Mouse (Mus musculus): ENCODE measurements around the gene Tacc3.

Tacc3 gene

DNA sequence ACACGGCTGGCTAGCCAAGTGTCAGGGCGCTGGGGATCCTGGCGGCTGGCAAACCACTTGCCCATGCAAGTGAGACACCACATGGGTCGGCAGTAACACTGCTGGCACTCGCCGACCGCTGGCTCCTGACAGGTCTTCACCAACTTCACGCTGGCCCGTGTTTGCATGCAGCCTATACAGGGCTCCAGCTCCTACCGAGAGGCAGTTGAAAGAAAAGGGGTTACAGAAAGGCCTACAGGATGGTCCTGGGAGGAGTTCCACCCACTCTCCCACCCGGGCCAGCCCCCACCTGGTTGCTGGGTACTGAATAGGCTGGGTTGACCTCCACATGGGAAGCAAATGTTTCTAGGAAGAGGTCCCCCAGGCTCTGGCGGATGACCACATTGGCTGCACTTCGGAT is 3.5 kb upstream of the Tacc3 start:
- DNase-seq (ENCODE audit: extremely low read depth, low read depth) = no peak

- no peak for DNase-seq (ENCODE audit: extremely low read depth, low read depth)
Measured at GRCm38 (mm10) chr5:33655251-33655840, 2.6 kb upstream of the Tacc3 start.

DNA sequence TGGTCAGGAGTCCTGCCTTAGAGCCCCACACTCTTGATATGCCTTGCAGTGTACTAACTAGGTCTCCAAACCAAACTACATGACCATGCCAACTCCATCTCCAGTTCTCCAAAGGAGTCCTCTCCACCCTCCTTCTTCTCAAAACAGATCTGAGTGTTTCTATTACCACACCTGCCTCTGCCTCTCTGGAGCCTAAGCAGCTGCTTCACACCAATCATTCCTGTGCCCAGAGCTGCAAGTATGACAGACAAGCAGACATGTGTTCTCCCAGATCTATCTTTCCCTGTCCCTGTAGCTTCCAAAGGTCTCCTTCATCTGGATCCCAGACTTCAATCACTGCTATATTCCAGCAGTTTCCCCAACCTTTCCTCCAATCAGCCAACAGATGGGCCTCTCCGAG is 1.2 kb upstream of the Tacc3 start:
- no peak for DNase-seq (ENCODE audit: extremely low read depth, low read depth)

GRCm38 (mm10) chr5:33657251-33657786 is 609 bp upstream of the Tacc3 start:
- peak; percentile 74 for DNase-seq (ENCODE audit: extremely low read depth, low read depth)

GRCm38 (mm10) chr5:33658664-33659050 is 729 bp downstream of the Tacc3 start:
- DNase-seq (ENCODE audit: extremely low read depth, low read depth) = no peak

GRCm38 (mm10) chr5:33668223-33668622 is 10.3 kb downstream of the Tacc3 start:
- DNase-seq (ENCODE audit: extremely low read depth, low read depth) = no peak

GRCm38 (mm10) chr5:33671659-33672058 is 13.7 kb downstream of the Tacc3 start:
- peak; percentile 76 for DNase-seq (ENCODE audit: extremely low read depth, low read depth)

GRCm38 (mm10) chr5:33674439-33674838 is 16.5 kb downstream of the Tacc3 start:
- DNase-seq (ENCODE audit: extremely low read depth, low read depth) = no peak

GRCm38 (mm10) chr5:33675964-33676363 is 18.0 kb downstream of the Tacc3 start:
- no peak for DNase-seq (ENCODE audit: extremely low read depth, low read depth)

- no peak for DNase-seq (ENCODE audit: extremely low read depth, low read depth)
Measured at GRCm38 (mm10) chr5:33678244-33678643, 20.3 kb downstream of the Tacc3 start.

- no peak for DNase-seq (ENCODE audit: extremely low read depth, low read depth)
Measured at GRCm38 (mm10) chr5:33681044-33681443, 23.1 kb downstream of the Tacc3 start.

DNA sequence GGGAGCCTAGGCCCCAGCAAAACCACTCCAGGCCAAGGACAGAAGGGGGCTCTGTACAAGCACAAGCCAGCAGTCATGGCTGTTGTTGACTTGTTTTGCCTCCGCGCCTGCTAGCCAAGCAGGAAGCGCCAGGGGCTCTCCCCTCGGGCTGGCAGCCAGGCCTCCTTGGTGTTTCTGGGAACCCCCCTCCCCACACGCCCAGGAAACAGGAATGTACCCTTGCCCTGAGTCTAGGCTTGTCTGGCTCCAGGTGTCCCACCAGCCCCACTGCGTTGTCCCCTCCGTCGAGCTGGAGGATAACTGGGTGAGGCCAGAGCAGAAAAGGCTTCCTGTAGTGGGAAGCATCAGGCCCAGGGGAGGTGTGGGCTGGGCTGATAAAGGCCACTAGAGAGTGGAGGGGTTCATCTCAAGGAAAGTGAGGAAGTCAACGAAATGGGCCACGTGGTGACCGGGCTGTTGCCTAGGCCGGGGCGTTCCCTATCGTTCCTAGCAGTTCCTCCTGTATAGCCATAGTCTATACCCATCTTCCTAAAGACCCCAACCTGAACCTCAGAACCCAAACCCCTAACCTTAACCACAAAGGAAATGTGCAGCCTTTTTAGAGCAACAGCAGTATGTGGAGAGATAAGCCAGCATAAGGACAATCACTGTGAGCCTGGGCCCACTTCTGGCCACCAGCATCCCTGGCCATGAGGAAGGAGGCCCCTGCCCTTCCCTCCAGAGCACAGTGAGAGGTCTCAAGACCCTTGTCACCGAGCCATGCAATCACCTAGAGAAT is 23.9 kb downstream of the Tacc3 start:
- peak; percentile 100 for DNase-seq (ENCODE audit: extremely low read depth, low read depth)

GRCm38 (mm10) chr5:33682963-33683362 is 25.0 kb downstream of the Tacc3 start:
- no peak for DNase-seq (ENCODE audit: extremely low read depth, low read depth)

GRCm38 (mm10) chr5:33683897-33684652 is 26.1 kb downstream of the Tacc3 start:
- no peak for DNase-seq (ENCODE audit: extremely low read depth, low read depth)

DNA sequence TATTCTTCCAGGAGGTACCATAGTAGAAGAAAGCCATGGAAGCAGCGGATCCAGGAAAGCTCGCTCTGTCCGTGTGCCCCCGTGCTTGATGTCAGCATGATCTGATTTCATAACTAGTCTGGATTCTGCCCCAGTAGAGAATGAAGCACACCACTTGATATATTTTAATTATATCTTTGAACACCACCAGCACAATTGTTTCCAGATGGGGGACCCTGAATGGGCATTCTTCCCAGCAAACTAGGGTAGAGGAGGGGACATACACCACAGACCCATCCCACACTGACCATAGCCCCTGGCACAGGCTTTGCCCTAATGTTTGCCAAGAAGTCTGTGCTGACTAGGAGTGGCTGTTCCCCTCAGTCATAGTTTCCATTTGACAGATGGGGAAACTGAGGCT is 27.0 kb downstream of the Tacc3 start:
- no peak for DNase-seq (ENCODE audit: extremely low read depth, low read depth)

- no peak for DNase-seq (ENCODE audit: extremely low read depth, low read depth)
Measured at GRCm38 (mm10) chr5:33687142-33687541, 29.2 kb downstream of the Tacc3 start.

GRCm38 (mm10) chr5:33688278-33689220 is 30.6 kb downstream of the Tacc3 start:
- DNase-seq (ENCODE audit: extremely low read depth, low read depth) = no peak

DNA sequence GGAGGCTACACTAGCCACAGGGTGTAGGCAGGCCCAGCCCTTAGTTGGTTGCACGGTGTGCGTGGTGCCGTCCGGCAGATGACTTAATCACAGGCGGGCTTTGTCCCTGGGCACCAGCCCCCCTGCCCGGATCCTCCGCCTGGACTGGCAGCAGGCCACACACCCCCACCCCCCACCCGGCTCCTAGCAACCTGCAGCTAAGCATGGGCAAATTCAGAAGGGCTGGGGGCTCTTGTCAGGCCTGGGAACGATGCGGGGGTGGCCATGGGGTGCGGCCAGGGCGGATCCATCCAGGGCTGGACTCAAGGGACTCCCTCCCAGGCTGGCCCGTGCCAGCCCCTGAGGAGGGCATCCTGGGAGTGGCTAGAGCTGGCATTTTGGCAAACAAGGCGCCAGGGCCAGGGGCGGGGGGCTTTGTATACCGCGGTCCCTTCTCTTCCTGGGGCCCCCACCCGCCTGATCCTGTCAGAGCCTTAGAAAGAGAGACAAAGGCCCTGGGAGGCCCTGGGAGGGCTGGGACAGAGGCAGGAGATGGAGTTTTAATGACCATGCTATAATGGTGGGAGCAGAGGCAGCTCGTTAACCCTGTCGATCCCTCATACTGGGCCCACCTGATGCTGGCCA is 31.4 kb downstream of the Tacc3 start:
- no peak for DNase-seq (ENCODE audit: extremely low read depth, low read depth)

- DNase-seq (ENCODE audit: extremely low read depth, low read depth) = no peak
Measured at GRCm38 (mm10) chr5:33689852-33690645, 32.1 kb downstream of the Tacc3 start.

- no peak for DNase-seq (ENCODE audit: extremely low read depth, low read depth)
Measured at GRCm38 (mm10) chr5:33692393-33692792, 34.5 kb downstream of the Tacc3 start.

All from MEL-GATA-1-ER (cell line).